Mouse (Mus musculus) ES-Bruce4 (cell line): ENCODE data around the gene Nacc1.

Experiments
- CTCF ChIP-seq: IDR thresholded peaks from one replicate; pipeline ENCODE4 v1.8.1; 2011; ENCODE audit warnings: low read depth, low read length
- EP300 ChIP-seq: IDR thresholded peaks from 2 replicates; pipeline ENCODE4 v1.6.1; 2011; ENCODE audit warnings: low read depth, low read length; ENCODE audit not compliant: insufficient read depth

GRCm38 (mm10) chr8:84708774-84709475 is 21.3 kb upstream of the Nacc1 start:
- TF ChIP-seq CTCF = peak; percentile 91
- 0 out of 2 replicates have a peak, but pooled peaks have one; percentile 18 for TF ChIP-seq EP300
